19 mouse cellular contexts compared by ENCODE assay signal in the genomic region with DNA sequence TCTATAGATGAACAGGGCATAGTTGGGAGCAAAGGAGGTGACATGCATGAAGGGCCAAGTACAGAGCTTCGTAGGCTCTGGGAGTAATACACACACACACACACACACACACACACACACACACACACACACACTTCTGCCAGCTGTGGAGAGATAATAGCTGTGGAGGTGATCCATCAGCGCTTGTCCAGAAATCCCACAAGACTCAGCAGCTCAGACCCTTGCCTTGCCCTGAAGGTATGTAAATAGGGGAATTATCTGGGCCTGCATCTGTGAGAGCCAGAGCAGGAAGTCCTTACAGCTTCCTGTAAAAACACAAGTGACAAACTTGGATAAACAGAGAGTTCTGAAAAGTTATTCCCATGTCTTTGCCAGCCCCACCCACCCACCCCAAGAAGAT.
DNase-seq lines count a peak whose midpoint lies in the region; ATAC-seq and TF ChIP-seq lines count a peak whose summit lies in the region.
"Had no signal": no experiment of that assay in that cellular context is flagged by ENCODE, and none has a peak within 500 bp of the region (broad histone marks: within the 10 kb centered on the region; RNA-seq: fewer than 3 reads in every experiment).

No protein-coding gene starts in this region.

- 40% methylated on average over 2 of the region's 2 CpGs for WGBS in liver, postnatal 0 days (ENCODE audit: insufficient replicate concordance)
- whole genome bisulfite sequencing in liver, embryonic 11.5 days, result 30% methylated on average over 2 of the region's 2 CpGs
- WGBS in lung, postnatal 0 days, result 39% methylated on average over 2 of the region's 2 CpGs
- WGBS in embryonic facial prominence, embryonic 10.5 days, result 39% methylated on average over 2 of the region's 2 CpGs
- WGBS in intestine, postnatal 0 days, result 45% methylated on average over 2 of the region's 2 CpGs

- no peak overlapping the region for H3K4me3 ChIP-seq in liver, postnatal 0 days (ENCODE audit: low read depth, low read length)
- H3K4me3 ChIP-seq in liver, embryonic 11.5 days (ENCODE audit: low read depth, low read length), result no peak overlapping the region
- H3K4me3 ChIP-seq in lung, postnatal 0 days (ENCODE audit: low read depth, low read length), result no peak overlapping the region
- no peak overlapping the region for H3K4me3 ChIP-seq in embryonic facial prominence, embryonic 10.5 days
- no peak overlapping the region for H3K4me3 ChIP-seq in intestine, postnatal 0 days (ENCODE audit: low read depth, low read length)
- H3K4me3 ChIP-seq: forebrain, embryonic 13.5 days; gastrocnemius, adult 2 months; heart, embryonic 12.5 days; hindbrain, embryonic 10.5 days; hindbrain, embryonic 15.5 days had no signal

- no peaks in the 10 kb centered on the region for H3K27me3 ChIP-seq in liver, postnatal 0 days (ENCODE audit: insufficient read depth, low read length)
- no peaks in the 10 kb centered on the region for H3K27me3 ChIP-seq in liver, embryonic 11.5 days (replicated peaks; ENCODE audit: control insufficient read depth, insufficient read depth, low read length)
- H3K27me3 ChIP-seq in lung, postnatal 0 days (replicated peaks; ENCODE audit: insufficient read depth, low read length), result no peaks in the 10 kb centered on the region; the same call in 1 of the 2 replicates
- H3K27me3 ChIP-seq in embryonic facial prominence, embryonic 10.5 days (replicated peaks; ENCODE audit: low read depth, poor library complexity, severe bottlenecking), result peaks cover 10% of the 10 kb centered on the region; the same call in 1 of the 2 replicates
- no peaks in the 10 kb centered on the region for H3K27me3 ChIP-seq in intestine, postnatal 0 days (replicated peaks; ENCODE audit: control insufficient read depth, insufficient read depth, low read length)
- H3K27me3 ChIP-seq: forebrain, embryonic 13.5 days; heart, embryonic 12.5 days; hindbrain, embryonic 15.5 days had no signal

- TF ChIP-seq EP300 in liver, postnatal 0 days (IDR thresholded peaks at IDR 0.05; ENCODE audit: low read depth), result no peak
- peak; percentile 34; the same call in 1 of the 2 replicates for TF ChIP-seq EP300 in lung, postnatal 0 days (IDR thresholded peaks at IDR 0.05)

- H3K9ac ChIP-seq in liver, postnatal 0 days (replicated peaks), result no peak overlapping the region
- H3K9ac ChIP-seq in liver, embryonic 11.5 days (ENCODE audit: low read depth, low read length), result no peak overlapping the region
- no peak overlapping the region for H3K9ac ChIP-seq in lung, postnatal 0 days (replicated peaks; ENCODE audit: low read depth)
- H3K9ac ChIP-seq in intestine, postnatal 0 days (ENCODE audit: low read depth, low read length), result no peak overlapping the region
- H3K9ac ChIP-seq: forebrain, embryonic 13.5 days; forebrain, postnatal 0 days; heart, embryonic 12.5 days; hindbrain, embryonic 15.5 days had no signal

- H3K4me2 ChIP-seq in liver, postnatal 0 days (ENCODE audit: low read depth, low read length), result no peak overlapping the region
- H3K4me2 ChIP-seq in liver, embryonic 11.5 days, result no peak overlapping the region
- H3K4me2 ChIP-seq in lung, postnatal 0 days (replicated peaks; ENCODE audit: low read depth, low read length), result no peak overlapping the region
- no peak overlapping the region for H3K4me2 ChIP-seq in intestine, postnatal 0 days (replicated peaks; ENCODE audit: low read depth)
- H3K4me2 ChIP-seq: forebrain, embryonic 13.5 days; heart, embryonic 12.5 days; hindbrain, embryonic 15.5 days had no signal

- no peaks in the 10 kb centered on the region for H3K9me3 ChIP-seq in liver, postnatal 0 days (ENCODE audit: low read length)
- H3K9me3 ChIP-seq in liver, embryonic 11.5 days (ENCODE audit: control insufficient read depth, low read length), result no peaks in the 10 kb centered on the region
- H3K9me3 ChIP-seq in lung, postnatal 0 days (ENCODE audit: low read length), result no peaks in the 10 kb centered on the region
- no peaks in the 10 kb centered on the region for H3K9me3 ChIP-seq in embryonic facial prominence, embryonic 10.5 days
- H3K9me3 ChIP-seq in intestine, postnatal 0 days (ENCODE audit: control insufficient read depth), result no peaks in the 10 kb centered on the region
- H3K9me3 ChIP-seq: forebrain, embryonic 13.5 days; heart, embryonic 12.5 days; hindbrain, embryonic 10.5 days; hindbrain, embryonic 15.5 days had no signal

- no peak for DNase-seq in liver, postnatal 0 days
- DNase-seq in liver, embryonic 11.5 days (ENCODE audit: low spot score), result no peak
- DNase-seq in lung, postnatal 0 days (ENCODE audit: low spot score), result peak; percentile 44
- DNase-seq in lung, postnatal 25 days (ENCODE audit: low spot score), result no peak
- peak; percentile 44 for DNase-seq in embryo, embryonic 10.5 days (ENCODE audit: low spot score)
- peak; percentile 19 for DNase-seq in embryonic facial prominence, embryonic 10.5 days (ENCODE audit: low spot score)
- no peak for DNase-seq in left cerebral cortex, adult 11 months (ENCODE audit: low spot score)
- DNase-seq: adrenal gland, adult 2 months; cerebellum, adult 11 months; cerebellum, adult 8-10 months; cerebellum, postnatal 14 days; forebrain, postnatal 0 days; gastrocnemius, adult 2 months; gastrocnemius, postnatal 25 days had no signal

- H3K4me1 ChIP-seq in liver, postnatal 0 days (ENCODE audit: insufficient read depth), result no peaks in the 10 kb centered on the region
- peaks cover 6% of the 10 kb centered on the region for H3K4me1 ChIP-seq in liver, embryonic 11.5 days (replicated peaks; ENCODE audit: control insufficient read depth, insufficient read depth, low read length)
- H3K4me1 ChIP-seq in lung, postnatal 0 days (ENCODE audit: insufficient read depth, low read depth, low read length), result no peaks in the 10 kb centered on the region
- peaks cover 40% of the 10 kb centered on the region for H3K4me1 ChIP-seq in embryonic facial prominence, embryonic 10.5 days
- peaks cover 7% of the 10 kb centered on the region for H3K4me1 ChIP-seq in intestine, postnatal 0 days (replicated peaks; ENCODE audit: control insufficient read depth, insufficient read depth, low read length)

- 0 out of 2 replicates have a peak, but pooled peaks have one; percentile 12 for ATAC-seq in liver, postnatal 0 days
- ATAC-seq in liver, embryonic 11.5 days (replicated peaks; ENCODE audit: low FRiP score), result no peak
- ATAC-seq in lung, postnatal 0 days, result peak; percentile 77
- ATAC-seq in intestine, postnatal 0 days, result no peak
- ATAC-seq: forebrain, embryonic 13.5 days; forebrain, postnatal 0 days had no signal

- TF ChIP-seq CTCF in liver, postnatal 0 days (IDR thresholded peaks at IDR 0.05; ENCODE audit: low read depth), result no peak
- TF ChIP-seq CTCF in lung, postnatal 0 days (IDR thresholded peaks at IDR 0.05), result no peak
- no peak for TF ChIP-seq CTCF in intestine, postnatal 0 days (IDR thresholded peaks at IDR 0.05; ENCODE audit: low read depth)

- H3K36me3 ChIP-seq in liver, postnatal 0 days (replicated peaks; ENCODE audit: insufficient read depth, low read length), result no peaks in the 10 kb centered on the region
- no peaks in the 10 kb centered on the region for H3K36me3 ChIP-seq in liver, embryonic 11.5 days (ENCODE audit: control insufficient read depth, insufficient read depth, low read length)
- no peaks in the 10 kb centered on the region for H3K36me3 ChIP-seq in lung, postnatal 0 days (ENCODE audit: insufficient read depth, low read length)
- H3K36me3 ChIP-seq in embryonic facial prominence, embryonic 10.5 days (replicated peaks), result no peaks in the 10 kb centered on the region
- no peaks in the 10 kb centered on the region for H3K36me3 ChIP-seq in intestine, postnatal 0 days (ENCODE audit: control insufficient read depth, insufficient read depth)
- H3K36me3 ChIP-seq: heart, embryonic 12.5 days; hindbrain, embryonic 10.5 days; hindbrain, embryonic 15.5 days had no signal

- no peak overlapping the region for H3K27ac ChIP-seq in liver, postnatal 0 days (ENCODE audit: low read depth)
- no peak overlapping the region for H3K27ac ChIP-seq in liver, embryonic 11.5 days (ENCODE audit: low read depth, low read length)
- no peak overlapping the region for H3K27ac ChIP-seq in lung, postnatal 0 days (ENCODE audit: low read length)
- H3K27ac ChIP-seq in embryonic facial prominence, embryonic 10.5 days (replicated peaks), result no peak overlapping the region
- H3K27ac ChIP-seq in intestine, postnatal 0 days (ENCODE audit: low read depth, low read length), result no peak overlapping the region
- H3K27ac ChIP-seq: forebrain, embryonic 13.5 days; gastrocnemius, adult 2 months; hindbrain, embryonic 10.5 days; hindbrain, embryonic 15.5 days had no signal

Comparison
In these comparisons a context has a peak if more than half of its experiments do, and no peak if none do; other contexts are left out.
1. ATAC-seq: peak in liver, postnatal 0 days (single experiment) and lung, postnatal 0 days (single experiment); none in liver, embryonic 11.5 days (single experiment) and intestine, postnatal 0 days (single experiment).
2. DNase-seq: peak in lung, postnatal 0 days (single experiment), embryo, embryonic 10.5 days (single experiment) and embryonic facial prominence, embryonic 10.5 days (single experiment); none in liver, postnatal 0 days (single experiment), liver, embryonic 11.5 days (single experiment), lung, postnatal 25 days (single experiment) and left cerebral cortex, adult 11 months (single experiment).